Mouse (Mus musculus): ENCODE results near the gene Mlxip. TPM values are rescaled to one million over a fixed set of nuclear protein-coding genes. Genes with fewer than 3 reads are reported as not detected.

Mlxip gene
- polyA plus RNA-seq (2015; fragmentation: Nextera tagmentation; extraction: Ambion mirVana): 3.6 and 3.9 TPM in 2 replicates

- H3K27me3 ChIP-seq (ENCODE audit: control insufficient read depth, insufficient read depth, low read depth, low read length): no peaks in the 10 kb centered on the region
- no peaks in the 10 kb centered on the region for H3K36me3 ChIP-seq (ENCODE audit: control insufficient read depth, insufficient read depth)
- no peaks in the 10 kb centered on the region for H3K9me3 ChIP-seq (replicated peaks; ENCODE audit: control insufficient read depth, low read length)
- H3K4me3 ChIP-seq (ENCODE audit: low read depth, low read length): peak within 1 kb of the TSS; percentile 81
- H3K4me1 ChIP-seq (ENCODE audit: control insufficient read depth, low read depth, low read length): peaks cover 22% of the 10 kb centered on the region
- peak; percentile 94 for ATAC-seq (ENCODE audit: low read depth)
- H3K27ac ChIP-seq (ENCODE audit: low read length): peak within 1 kb of the TSS; percentile 48
- 0% methylated on average over 50 of the region's 50 CpGs for WGBS (ENCODE audit: insufficient replicate concordance)
- H3K9ac ChIP-seq (ENCODE audit: low read depth, low read length): peak within 1 kb of the TSS; percentile 86
- peak within 1 kb of the TSS; percentile 99 for H3K4me2 ChIP-seq (ENCODE audit: low read depth, low read length)
Observed at GRCm38 (mm10) chr5:123394303-123394956, at the start of gene Mlxip. TSS of gene Mlxip (plus strand) at chr5:123394798.

- peak overlapping the region; percentile 84 for H3K9ac ChIP-seq (ENCODE audit: low read depth, low read length)
- H3K4me1 ChIP-seq (ENCODE audit: control insufficient read depth, low read depth, low read length): peaks cover 15% of the 10 kb centered on the region
- peak overlapping the region; percentile 85 for H3K4me3 ChIP-seq (ENCODE audit: low read depth, low read length)
- H3K9me3 ChIP-seq (replicated peaks; ENCODE audit: control insufficient read depth, low read length): no peaks in the 10 kb centered on the region
- H3K4me2 ChIP-seq (ENCODE audit: low read depth, low read length): peak overlapping the region; percentile 94
- ATAC-seq (ENCODE audit: low read depth): peak; percentile 20; the same call in 1 of the 2 replicates
- H3K27me3 ChIP-seq (ENCODE audit: control insufficient read depth, insufficient read depth, low read depth, low read length): no peaks in the 10 kb centered on the region
- peak overlapping the region; percentile 78 for H3K27ac ChIP-seq (ENCODE audit: low read length)
- WGBS (ENCODE audit: insufficient replicate concordance): under 1% methylated on average over 74 of the region's 87 CpGs
- no peaks in the 10 kb centered on the region for H3K36me3 ChIP-seq (ENCODE audit: control insufficient read depth, insufficient read depth)
Observed at GRCm38 (mm10) chr5:123344963-123345852, 49.4 kb upstream of the Mlxip start.

- H3K9me3 ChIP-seq (replicated peaks; ENCODE audit: control insufficient read depth, low read length): no peaks in the 10 kb centered on the region
- no peaks in the 10 kb centered on the region for H3K36me3 ChIP-seq (ENCODE audit: control insufficient read depth, insufficient read depth)
- WGBS (ENCODE audit: insufficient replicate concordance): 3% methylated on average over 22 of the region's 22 CpGs
- ATAC-seq (ENCODE audit: low read depth): peak; percentile 31; the same call in 1 of the 2 replicates
- peak overlapping the region; percentile 85 for H3K4me3 ChIP-seq (ENCODE audit: low read depth, low read length)
- peak overlapping the region; percentile 78 for H3K27ac ChIP-seq (ENCODE audit: low read length)
- peak overlapping the region; percentile 84 for H3K9ac ChIP-seq (ENCODE audit: low read depth, low read length)
- peak overlapping the region; percentile 94 for H3K4me2 ChIP-seq (ENCODE audit: low read depth, low read length)
- peaks cover 15% of the 10 kb centered on the region for H3K4me1 ChIP-seq (ENCODE audit: control insufficient read depth, low read depth, low read length)
- H3K27me3 ChIP-seq (ENCODE audit: control insufficient read depth, insufficient read depth, low read depth, low read length): no peaks in the 10 kb centered on the region
Observed at GRCm38 (mm10) chr5:123345853-123346654, 48.5 kb upstream of the Mlxip start.

GRCm38 (mm10) chr5:123346701-123347270 is 47.8 kb upstream of the Mlxip start:
- no peaks in the 10 kb centered on the region for H3K36me3 ChIP-seq (ENCODE audit: control insufficient read depth, insufficient read depth)
- no peaks in the 10 kb centered on the region for H3K27me3 ChIP-seq (ENCODE audit: control insufficient read depth, insufficient read depth, low read depth, low read length)
- 63% methylated on average over 7 of the region's 7 CpGs for WGBS (ENCODE audit: insufficient replicate concordance)
- no peaks in the 10 kb centered on the region for H3K9me3 ChIP-seq (replicated peaks; ENCODE audit: control insufficient read depth, low read length)
- no peak overlapping the region; the same call in 1 of the 2 replicates for H3K9ac ChIP-seq (ENCODE audit: low read depth, low read length)
- peak overlapping the region; percentile 85 for H3K4me3 ChIP-seq (ENCODE audit: low read depth, low read length)
- no peak for ATAC-seq (ENCODE audit: low read depth)
- peak overlapping the region; percentile 60 for H3K27ac ChIP-seq (ENCODE audit: low read length)
- peak overlapping the region; percentile 94 for H3K4me2 ChIP-seq (ENCODE audit: low read depth, low read length)
- H3K4me1 ChIP-seq (ENCODE audit: control insufficient read depth, low read depth, low read length): peaks cover 15% of the 10 kb centered on the region

GRCm38 (mm10) chr5:123347985-123348384 is 46.6 kb upstream of the Mlxip start:
- H3K27me3 ChIP-seq (ENCODE audit: control insufficient read depth, insufficient read depth, low read depth, low read length): no peaks in the 10 kb centered on the region
- no peak overlapping the region for H3K4me2 ChIP-seq (ENCODE audit: low read depth, low read length)
- no peaks in the 10 kb centered on the region for H3K36me3 ChIP-seq (ENCODE audit: control insufficient read depth, insufficient read depth)
- no peak overlapping the region for H3K27ac ChIP-seq (ENCODE audit: low read length)
- H3K9ac ChIP-seq (ENCODE audit: low read depth, low read length): no peak overlapping the region
- H3K9me3 ChIP-seq (replicated peaks; ENCODE audit: control insufficient read depth, low read length): no peaks in the 10 kb centered on the region
- 60% methylated on average over 2 of the region's 2 CpGs for WGBS (ENCODE audit: insufficient replicate concordance)
- no peak for ATAC-seq (ENCODE audit: low read depth)
- H3K4me1 ChIP-seq (ENCODE audit: control insufficient read depth, low read depth, low read length): peaks cover 15% of the 10 kb centered on the region
- H3K4me3 ChIP-seq (ENCODE audit: low read depth, low read length): no peak overlapping the region

GRCm38 (mm10) chr5:123350386-123350785 is 44.2 kb upstream of the Mlxip start:
- Histone ChIP-seq H3K27me3 (ENCODE audit: control insufficient read depth, insufficient read depth, low read depth, low read length) (no peaks in the 10 kb centered on the region), H3K4me3 (ENCODE audit: low read depth, low read length) (no peak overlapping the region), H3K9ac (ENCODE audit: low read depth, low read length) (no peak overlapping the region), H3K9me3 (replicated peaks; ENCODE audit: control insufficient read depth, low read length) (no peaks in the 10 kb centered on the region), H3K4me1 (ENCODE audit: control insufficient read depth, low read depth, low read length) (peaks cover 15% of the 10 kb centered on the region), H3K36me3 (ENCODE audit: control insufficient read depth, insufficient read depth) (no peaks in the 10 kb centered on the region), H3K4me2 (ENCODE audit: low read depth, low read length) (no peak overlapping the region), H3K27ac (ENCODE audit: low read length) (no peak overlapping the region)
- ATAC-seq (ENCODE audit: low read depth): no peak
- 37% methylated on average over 10 of the region's 10 CpGs for WGBS (ENCODE audit: insufficient replicate concordance)

- WGBS (ENCODE audit: insufficient replicate concordance): 75% methylated on average over 11 of the region's 11 CpGs
- no peak overlapping the region for H3K4me2 ChIP-seq (ENCODE audit: low read depth, low read length)
- H3K27me3 ChIP-seq (ENCODE audit: control insufficient read depth, insufficient read depth, low read depth, low read length): no peaks in the 10 kb centered on the region
- H3K9me3 ChIP-seq (replicated peaks; ENCODE audit: control insufficient read depth, low read length): no peaks in the 10 kb centered on the region
- no peak overlapping the region for H3K27ac ChIP-seq (ENCODE audit: low read length)
- no peaks in the 10 kb centered on the region for H3K4me1 ChIP-seq (ENCODE audit: control insufficient read depth, low read depth, low read length)
- no peak for ATAC-seq (ENCODE audit: low read depth)
- H3K36me3 ChIP-seq (ENCODE audit: control insufficient read depth, insufficient read depth): peaks cover 3% of the 10 kb centered on the region
- H3K4me3 ChIP-seq (ENCODE audit: low read depth, low read length): no peak overlapping the region
- no peak overlapping the region for H3K9ac ChIP-seq (ENCODE audit: low read depth, low read length)
Observed at GRCm38 (mm10) chr5:123355918-123356317, 38.7 kb upstream of the Mlxip start.

- H3K4me1 ChIP-seq (ENCODE audit: control insufficient read depth, low read depth, low read length): no peaks in the 10 kb centered on the region
- no peak overlapping the region for H3K4me3 ChIP-seq (ENCODE audit: low read depth, low read length)
- no peak overlapping the region for H3K9ac ChIP-seq (ENCODE audit: low read depth, low read length)
- no peaks in the 10 kb centered on the region for H3K9me3 ChIP-seq (replicated peaks; ENCODE audit: control insufficient read depth, low read length)
- 87% methylated on average over 4 of the region's 4 CpGs for WGBS (ENCODE audit: insufficient replicate concordance)
- no peak overlapping the region for H3K4me2 ChIP-seq (ENCODE audit: low read depth, low read length)
- no peaks in the 10 kb centered on the region for H3K27me3 ChIP-seq (ENCODE audit: control insufficient read depth, insufficient read depth, low read depth, low read length)
- peaks cover 3% of the 10 kb centered on the region for H3K36me3 ChIP-seq (ENCODE audit: control insufficient read depth, insufficient read depth)
- ATAC-seq (ENCODE audit: low read depth): no peak
- H3K27ac ChIP-seq (ENCODE audit: low read length): no peak overlapping the region
Observed at GRCm38 (mm10) chr5:123357253-123357652, 37.3 kb upstream of the Mlxip start.

All from liver, embryonic 16.5 days (tissue).